Mouse (Mus musculus) heart, embryonic 12.5 days (tissue): ENCODE measurements around the gene Drp2. TPM values are rescaled to one million over a fixed set of nuclear protein-coding genes. Genes with fewer than 3 reads are reported as not detected.

Source experiments
- polyA plus RNA-seq: library from polyadenylated mRNA; unstranded; fragments of >200 nt; fragmentation: Nextera tagmentation; extraction: Ambion mirVana; gene quantifications from 2 replicates; pipeline ENCODE4 v1.2.1, GENCODE M21; 2016

Gene Drp2
- polyA plus RNA-seq, 1 experiment from 2014 or later = 0.95 TPM

Other genes starting within 250 kb of the Drp2 start
- 0.19 and 0.33 TPM in 2 replicates for gene Xkrx, start 242.5 kb upstream of the Drp2 start, polyA plus RNA-seq
- not detected in 2 replicates for gene Arl13a, start 217.1 kb upstream of the Drp2 start, polyA plus RNA-seq
- 0.11 TPM in 1 of 2 replicates, not detected in the other for gene Nox1, start 182.6 kb upstream of the Drp2 start, polyA plus RNA-seq
- gene Trmt2b, start 127.6 kb upstream of the Drp2 start, polyA plus RNA-seq = 35.8 and 37.6 TPM in 2 replicates
- 6.2 and 6.6 TPM in 2 replicates for gene Tmem35a, start 109.3 kb upstream of the Drp2 start, polyA plus RNA-seq
- 23.2 and 28.6 TPM in 2 replicates for gene Cenpi, start 96.5 kb upstream of the Drp2 start, polyA plus RNA-seq
- not detected in 2 replicates for gene Taf7l, start 71.9 kb downstream of the Drp2 start, polyA plus RNA-seq
- gene Timm8a1, start 137.3 kb downstream of the Drp2 start, polyA plus RNA-seq = 75.0 and 76.1 TPM in 2 replicates
- gene Btk, start 179.0 kb downstream of the Drp2 start, polyA plus RNA-seq = 1.2 and 1.3 TPM in 2 replicates
- 287 and 289 TPM in 2 replicates for gene Rpl36a, start 181.1 kb downstream of the Drp2 start, polyA plus RNA-seq
- gene Gla, start 196.6 kb downstream of the Drp2 start, polyA plus RNA-seq = 3.8 and 4.9 TPM in 2 replicates
- gene Hnrnph2, start 196.6 kb downstream of the Drp2 start, polyA plus RNA-seq = 124 and 128 TPM in 2 replicates